Mouse (Mus musculus): Measurements from ENCODE around the gene Zfp36l2. TPM values are rescaled to one million over a fixed set of nuclear protein-coding genes. Genes with fewer than 3 reads are reported as not detected.
"Not testable (repeated sequence)": the region's sequence is repeated elsewhere in the genome, so short reads cannot be mapped to it uniquely, and the experiment has no call there.

Zfp36l2 gene
- 10 to 100 TPM; 20.8 to 22.3 TPM for total RNA-seq (2021)

DNA sequence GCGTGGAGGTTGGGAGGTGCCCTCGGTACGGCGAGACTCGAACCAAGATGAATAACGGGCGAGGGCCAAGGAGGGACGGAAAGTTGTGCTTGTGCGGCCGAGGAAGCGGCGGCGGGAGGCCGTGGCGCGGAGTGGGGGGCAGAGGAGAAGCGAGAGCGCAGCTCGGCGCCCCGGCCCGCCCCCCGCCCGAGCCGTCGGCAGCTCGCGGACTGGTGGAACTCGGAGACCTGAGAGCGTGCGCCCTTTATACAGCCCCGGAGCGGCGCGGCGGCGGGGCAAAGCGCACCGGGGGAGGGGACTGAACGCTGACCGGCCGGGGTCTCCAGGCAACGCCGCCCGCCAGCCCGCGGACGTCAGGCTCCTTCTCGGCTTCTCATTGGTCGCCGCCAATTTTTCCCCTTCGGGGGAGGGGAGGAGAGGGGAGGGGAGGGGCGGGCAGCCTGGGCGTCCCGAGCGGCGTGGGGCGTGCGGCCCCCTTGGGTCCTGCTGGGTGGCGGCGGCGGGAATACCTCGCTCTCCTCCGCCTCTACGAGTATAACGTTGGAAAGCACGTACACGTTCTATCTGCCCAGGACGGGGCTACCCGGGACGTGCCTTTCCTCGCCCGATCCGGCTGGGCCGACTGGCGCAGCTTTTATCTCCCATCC is at the start of gene Zfp36l2:
Gene Zfp36l2 (minus strand): TSS at position 221 of the 647 bp plus-strand sequence.
- peak; percentile 84 to 87 for DNase-seq

DNA sequence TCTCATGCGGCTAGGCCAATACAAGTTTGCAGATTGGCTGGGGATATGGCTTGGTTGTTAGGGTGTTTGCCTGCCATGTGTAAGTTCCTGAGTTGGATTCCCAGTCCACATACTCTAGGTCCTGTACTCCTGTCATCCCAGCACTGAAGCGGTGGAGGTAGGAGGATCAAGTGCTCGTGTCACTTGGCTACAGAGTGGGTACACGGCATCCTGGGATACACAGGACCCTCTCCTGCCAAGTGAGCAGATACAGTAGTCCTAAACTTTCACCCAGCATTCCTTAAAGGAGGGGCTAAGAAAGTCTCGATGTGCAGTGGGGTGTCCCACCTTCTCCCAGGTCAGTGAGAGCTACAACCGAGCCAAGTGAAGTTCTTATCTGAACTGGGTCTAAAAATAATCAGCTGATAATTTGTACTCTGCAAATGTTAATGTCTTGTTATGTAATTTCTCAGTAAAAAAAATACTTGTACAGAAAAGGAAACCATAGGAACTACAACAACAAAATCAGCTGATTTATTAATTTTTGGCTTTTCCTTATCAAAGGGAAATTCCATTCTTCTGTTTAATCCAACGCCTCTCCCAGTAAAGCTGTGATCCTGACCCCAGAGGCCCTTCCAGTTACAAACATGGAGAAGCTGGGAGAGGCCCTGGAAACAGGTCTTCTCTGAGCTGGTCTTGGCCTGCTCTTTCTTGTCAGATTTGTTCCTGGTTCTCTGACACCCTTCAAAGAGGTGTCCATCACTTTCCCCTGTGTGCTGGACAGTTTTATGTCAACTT is 49.2 kb upstream of the Zfp36l2 start:
- no peak for DNase-seq

DNA sequence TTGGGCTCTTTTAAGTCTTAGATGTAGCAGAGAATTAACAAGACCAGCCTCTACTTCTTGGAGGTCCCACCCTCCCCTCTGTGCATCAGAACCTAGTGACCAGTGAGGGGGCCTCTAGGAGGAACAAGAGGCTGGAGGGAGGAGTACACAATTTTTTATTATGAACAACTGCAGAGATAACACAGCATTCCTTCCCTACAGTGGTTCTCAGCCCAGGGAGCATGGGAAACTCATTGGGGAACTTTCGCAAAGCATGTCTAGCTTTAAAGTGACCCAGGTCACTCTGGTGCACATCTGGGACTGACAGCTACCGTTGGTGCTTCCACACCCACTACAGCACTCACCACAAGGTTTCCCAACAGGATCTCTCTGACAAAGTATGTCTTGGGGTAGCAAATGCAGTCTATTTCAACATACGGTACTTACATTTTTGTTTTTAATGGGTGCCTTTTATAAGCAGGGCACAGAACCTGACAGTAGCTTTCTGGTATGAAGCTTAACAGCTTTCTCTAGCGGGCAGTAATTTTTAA is 47.7 kb upstream of the Zfp36l2 start:
- DNase-seq, result no peak

DNA sequence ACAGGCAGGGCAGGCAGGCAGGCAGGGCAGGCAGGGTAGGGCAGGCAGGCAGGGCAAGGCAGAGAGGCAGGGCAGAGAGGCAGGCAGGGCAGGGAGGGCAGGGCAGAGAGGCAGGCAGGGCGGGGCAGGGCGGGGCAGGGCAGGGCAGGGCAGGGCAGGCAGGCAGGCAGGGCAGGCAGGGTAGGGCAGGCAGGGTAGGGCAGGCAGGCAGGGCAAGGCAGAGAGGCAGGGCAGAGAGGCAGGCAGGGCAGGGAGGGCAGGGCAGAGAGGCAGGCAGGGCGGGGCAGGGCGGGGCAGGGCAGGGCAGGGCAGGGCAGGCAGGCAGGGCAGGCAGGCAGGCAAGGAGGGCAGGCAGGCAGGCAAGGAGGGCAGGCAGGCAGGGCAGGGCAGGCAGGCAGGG is 47.0 kb upstream of the Zfp36l2 start:
- not testable (repeated sequence) for DNase-seq

DNA sequence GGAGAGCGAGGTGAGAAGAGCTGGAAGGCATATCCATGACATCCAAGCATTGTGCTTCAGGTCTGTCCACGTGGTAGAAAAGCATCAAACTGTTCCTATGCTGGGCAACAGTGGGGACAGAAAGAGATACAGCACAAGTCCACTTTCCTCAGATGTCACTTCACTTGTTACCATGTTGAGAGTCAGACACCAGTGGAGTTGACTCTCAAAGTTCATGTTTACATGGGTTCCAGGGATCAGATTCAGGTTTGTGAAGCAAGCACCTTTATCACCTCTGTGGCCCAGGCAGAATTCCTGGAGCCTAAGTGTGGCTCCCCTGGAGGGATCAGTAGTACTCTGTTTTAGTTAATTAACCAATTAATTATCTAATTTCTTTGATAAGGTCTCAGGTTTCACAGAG is 46.0 kb upstream of the Zfp36l2 start:
- no peak for DNase-seq

DNA sequence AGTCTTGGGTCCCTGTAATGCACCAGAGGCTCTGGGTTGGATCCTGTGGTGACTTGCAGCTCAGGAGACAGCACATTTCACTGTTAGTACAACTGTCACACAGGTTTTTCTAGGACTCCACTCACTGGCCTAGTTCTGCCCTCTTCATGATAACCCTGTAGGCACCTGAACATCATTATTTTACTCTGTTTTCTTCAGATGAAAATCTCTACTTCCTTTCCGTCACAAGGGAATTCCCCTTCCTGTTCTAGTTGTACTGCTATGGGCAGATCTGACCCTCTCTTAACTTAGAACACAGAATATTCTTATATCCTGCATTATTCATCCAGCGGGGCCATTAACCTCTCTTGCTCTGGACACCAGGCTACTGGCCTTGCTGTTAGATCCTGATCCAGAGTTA is 43.6 kb upstream of the Zfp36l2 start:
- DNase-seq, result no peak

DNA sequence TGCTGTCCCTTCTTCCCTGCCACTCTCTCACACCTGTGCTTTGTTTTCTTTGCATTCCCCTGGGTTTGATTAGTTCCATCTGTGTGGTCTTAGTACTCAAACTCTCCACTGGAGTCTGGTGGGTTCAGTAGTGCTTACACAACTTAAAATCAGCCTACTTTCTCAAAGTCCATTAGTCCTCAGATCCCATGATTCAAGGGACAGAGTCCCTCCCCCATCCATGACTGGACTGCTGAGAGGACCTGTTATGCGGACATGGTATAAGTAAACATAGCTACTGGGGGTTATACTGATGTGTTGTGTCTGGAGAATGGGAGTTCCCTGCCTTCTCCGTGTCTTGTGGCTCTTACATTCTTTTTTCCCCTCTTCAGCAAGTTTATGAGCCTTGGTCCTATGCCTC is 40.5 kb upstream of the Zfp36l2 start:
- DNase-seq, result no peak

DNA sequence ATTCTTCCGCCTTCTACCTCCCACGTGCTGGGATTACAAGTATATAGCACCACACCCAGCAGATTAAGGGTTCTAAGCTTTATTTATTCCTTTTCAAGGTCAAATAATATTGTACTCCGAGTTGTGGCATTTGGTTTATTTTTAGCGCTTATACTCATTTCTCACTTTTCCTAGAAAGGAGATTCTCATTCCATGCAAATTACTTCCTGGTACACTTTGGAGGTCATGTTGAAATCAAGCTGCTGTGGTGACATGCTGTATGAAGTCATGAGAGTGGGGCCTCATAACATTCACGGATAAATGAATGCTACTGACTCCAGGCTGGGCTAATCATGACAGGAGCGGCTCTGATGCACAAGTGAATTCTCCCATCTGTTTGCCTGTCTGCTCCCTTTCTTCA is 38.9 kb upstream of the Zfp36l2 start:
- no peak for DNase-seq

DNA sequence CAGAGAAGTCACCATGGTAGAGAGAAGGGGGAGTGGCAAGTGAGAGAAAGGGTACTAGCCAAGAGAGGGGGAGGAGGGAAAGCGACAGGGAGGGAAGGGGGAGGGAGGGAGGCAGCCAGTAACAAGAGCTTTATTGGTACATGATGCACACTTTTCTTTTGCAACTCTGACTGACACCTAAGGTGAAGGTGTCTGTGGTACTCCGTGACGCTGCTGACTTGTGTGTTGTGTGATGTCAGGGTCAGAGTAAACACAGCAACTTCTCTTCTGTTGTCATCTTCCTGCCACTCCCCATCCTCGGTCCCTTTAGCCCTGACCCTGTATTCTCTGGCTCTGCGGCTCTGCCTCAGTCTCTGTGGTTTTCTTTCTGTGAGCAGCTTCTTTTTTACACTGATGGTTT is 38.5 kb upstream of the Zfp36l2 start:
- DNase-seq, result no peak

DNA sequence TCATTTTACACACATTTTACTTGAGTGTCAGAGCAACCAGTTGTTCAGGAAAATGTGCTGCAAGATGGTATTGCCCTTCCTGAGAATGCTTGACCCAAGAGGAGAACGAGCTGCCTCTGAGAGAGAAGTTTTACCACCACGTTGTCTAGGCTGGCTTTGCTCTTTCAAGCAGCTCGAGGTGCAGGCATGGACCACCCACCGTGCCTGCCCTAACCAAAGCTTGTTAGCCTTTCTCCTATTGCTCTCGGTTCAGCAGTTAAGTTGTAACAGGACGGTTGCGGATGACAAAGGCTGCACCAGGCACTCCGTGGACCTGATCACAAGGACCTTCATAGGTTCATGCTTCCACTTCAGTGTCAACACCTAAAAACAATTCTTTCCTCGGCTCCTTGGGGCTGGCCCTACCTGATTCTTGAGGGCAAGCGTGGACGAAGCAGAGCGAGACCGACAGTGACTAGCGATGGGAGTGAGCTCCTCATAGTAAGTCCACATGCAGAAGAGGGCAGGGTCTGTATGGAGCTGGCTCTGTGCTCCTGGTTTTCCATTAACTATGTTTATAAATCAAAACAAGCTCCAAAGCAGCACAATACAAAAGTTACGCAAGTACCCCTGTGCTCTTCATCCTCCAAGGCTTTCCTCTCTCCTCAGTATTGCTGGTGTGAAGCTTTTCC is 36.6 kb upstream of the Zfp36l2 start:
- DNase-seq, result no peak

DNA sequence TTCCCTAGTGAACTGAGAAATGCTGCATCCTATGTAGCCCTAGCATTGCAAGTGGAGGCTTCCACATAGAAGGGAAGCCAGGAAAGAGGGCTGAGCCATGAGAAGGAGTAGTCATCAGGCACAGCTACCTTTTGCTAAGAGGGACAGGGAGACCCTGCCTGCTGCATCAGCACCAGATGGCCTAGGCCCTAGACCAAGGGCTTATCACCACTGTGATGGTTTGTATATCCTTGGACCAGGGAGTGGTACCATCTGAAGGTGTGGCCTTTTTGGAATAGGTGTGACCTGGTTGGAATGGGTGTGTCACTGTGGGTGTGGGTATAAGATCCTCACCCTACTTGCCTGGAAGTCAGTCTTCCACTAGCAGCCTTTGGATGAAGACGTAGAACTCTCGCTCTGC is 31.1 kb upstream of the Zfp36l2 start:
- DNase-seq, result not testable (repeated sequence)

DNA sequence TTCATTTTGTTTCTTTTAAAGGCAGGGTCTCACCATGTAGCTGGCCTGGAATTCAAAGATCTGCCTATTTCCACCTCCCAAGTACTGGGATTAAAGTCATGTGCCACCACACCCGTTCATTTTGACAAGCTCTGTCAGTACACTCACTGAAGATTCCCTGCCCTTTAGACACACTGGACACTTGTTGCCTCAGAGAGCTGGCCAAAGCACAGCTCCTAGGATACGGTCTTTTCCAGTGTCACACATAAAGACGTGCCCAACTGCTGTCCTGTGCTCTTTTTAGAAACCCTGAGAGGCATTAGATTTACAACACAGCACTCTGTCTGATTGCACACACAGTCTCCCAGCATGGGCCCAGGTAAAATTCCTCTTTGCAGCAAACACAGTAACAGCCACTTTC is 29.9 kb upstream of the Zfp36l2 start:
- no peak for DNase-seq

DNA sequence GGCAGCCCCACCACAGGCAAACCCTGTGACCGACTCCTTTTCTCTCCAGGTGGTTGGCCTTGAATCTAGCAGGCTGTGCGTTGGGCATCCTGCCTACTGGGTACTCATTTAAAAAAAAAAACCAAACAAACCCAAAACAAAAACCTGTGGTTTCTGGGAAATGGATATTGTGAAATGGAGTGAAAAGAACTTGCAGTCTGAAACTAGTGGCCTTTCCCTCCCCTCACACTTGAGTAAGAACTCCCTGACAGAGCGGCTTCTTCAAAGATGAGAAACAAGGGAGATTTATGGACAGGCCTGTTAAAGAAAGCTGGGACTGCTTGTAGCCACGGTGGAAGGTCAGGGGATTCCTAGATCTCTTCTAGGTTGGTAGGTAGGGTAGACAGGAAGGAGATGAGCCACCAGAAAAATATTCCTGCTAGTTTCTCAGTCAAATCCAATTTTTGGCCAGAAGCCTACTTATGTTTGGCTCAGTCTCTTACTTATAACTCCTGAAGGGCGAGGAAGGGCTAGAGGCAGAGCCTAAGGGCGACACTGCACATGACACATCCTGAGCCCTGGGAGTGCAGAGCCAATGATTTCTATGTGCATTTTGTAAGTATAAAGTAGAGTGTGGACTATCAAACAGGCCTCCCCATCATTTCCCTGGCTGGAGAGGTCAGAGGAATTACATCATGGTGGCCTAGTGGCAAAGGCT is 27.7 kb upstream of the Zfp36l2 start:
- no peak for DNase-seq

DNA sequence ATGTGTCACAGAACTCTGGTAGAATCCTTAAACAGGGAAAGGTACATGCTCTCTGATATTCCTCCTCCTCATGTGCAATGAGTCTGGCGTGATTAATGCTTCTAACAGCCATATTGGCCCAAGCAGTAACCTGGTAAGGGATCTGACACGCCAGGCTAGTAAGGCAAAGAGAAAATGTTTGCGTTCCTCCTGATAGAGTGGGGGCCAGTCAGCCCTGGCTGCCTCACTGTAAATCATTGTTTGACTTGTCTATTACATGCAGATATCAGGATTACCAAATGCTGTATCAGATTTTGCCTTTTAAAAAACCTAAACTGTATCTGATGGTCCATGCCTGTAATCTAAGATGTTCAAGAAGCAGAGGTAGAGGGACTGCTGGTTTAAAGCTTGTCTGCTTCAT is 25.7 kb upstream of the Zfp36l2 start:
- no peak for DNase-seq

DNA sequence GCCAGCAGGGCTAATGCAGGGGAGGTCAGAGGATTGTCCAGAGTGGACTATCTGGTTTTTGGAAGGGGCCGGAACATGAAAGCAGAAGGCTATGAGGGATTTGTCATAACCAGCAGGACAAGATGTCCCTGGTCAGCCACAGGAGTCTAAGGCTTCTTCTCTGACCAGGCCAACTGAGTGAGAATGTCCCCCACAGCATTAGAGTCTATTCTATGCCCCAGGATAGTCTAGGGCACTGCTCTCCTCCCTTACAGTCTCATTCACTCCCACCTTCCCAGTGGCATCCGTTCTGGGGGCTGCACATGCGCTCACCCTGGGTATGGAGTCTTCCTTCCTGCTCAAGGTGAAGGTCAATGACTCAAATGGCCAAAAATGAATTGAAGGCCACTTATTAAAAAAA is 19.9 kb upstream of the Zfp36l2 start:
- no peak for DNase-seq

DNA sequence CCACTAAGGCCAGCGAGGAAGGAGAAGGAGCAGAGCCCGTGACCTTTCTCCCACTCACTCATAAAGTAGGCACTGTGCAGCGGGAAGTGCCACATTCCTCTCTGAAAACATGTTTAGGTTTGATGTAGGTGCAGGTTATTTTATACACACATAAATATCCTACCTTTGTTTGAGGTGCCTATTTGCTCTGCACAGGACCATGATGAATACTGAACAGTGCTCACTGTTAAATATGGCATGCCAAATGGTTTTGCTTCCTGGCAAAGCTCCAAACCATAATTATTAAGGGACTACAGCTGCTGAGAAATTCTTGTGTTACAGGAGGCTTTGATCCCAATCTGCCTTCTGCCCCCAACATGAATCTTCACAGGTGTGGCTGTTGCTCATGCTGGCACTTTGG is 18.5 kb upstream of the Zfp36l2 start:
- DNase-seq, result no peak

DNA sequence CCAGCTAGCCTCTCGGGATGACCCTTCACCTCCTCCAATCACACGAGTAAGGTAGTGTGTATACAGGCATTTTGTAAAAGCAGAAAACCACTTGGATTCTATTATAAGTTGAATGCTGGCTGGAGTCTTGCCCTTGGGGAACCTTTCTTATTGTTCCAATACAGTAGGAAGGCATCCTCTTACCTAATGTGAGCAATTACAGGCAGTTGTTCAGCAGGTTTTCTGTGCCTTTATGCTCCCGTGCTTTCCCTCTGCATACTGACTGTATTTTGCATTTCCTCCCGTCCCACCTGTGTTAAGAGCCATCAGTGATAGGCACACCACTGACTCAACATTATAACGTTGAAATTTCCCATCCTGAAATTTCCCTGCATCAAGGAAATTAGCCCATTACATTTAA is 17.2 kb upstream of the Zfp36l2 start:
- no peak for DNase-seq

DNA sequence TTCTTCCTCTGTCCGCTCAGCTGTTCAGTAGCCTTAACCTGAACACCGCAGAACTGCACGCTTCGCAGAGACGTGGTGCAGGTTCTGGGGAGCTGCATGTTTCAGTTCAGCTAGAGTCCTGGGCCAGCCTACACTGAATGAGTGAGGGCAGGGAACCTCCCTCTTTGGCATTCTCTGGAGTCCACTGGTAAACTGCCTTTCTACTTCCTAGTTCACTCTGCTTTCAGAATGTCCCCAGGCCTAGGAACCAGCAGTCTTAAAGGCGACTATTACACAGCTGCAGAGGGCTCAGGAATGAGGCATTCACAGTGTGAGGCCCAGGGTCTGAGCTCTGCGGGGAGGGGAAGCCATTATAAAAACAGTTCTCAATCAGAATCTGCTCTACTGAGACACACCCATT is 15.6 kb upstream of the Zfp36l2 start:
- DNase-seq, result no peak

DNA sequence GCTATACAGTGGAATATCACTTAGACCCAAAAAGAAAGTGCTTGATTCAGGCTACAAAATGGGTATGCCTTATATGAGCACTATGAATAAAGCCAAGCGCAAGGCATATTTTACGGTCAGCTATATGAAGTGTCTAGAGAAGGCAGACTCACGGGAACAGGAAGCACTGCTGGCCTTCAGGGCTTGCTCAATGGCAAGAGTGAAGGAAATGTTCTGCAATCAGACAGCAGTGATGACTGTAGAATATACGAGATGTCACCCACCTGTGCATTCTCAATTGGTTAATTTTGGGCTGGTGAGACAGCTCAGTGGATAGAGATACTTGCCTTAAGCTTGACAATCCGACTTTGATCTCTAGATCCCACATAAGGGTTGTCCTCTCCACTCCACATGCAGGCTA is 13.4 kb upstream of the Zfp36l2 start:
- DNase-seq, result no peak

DNA sequence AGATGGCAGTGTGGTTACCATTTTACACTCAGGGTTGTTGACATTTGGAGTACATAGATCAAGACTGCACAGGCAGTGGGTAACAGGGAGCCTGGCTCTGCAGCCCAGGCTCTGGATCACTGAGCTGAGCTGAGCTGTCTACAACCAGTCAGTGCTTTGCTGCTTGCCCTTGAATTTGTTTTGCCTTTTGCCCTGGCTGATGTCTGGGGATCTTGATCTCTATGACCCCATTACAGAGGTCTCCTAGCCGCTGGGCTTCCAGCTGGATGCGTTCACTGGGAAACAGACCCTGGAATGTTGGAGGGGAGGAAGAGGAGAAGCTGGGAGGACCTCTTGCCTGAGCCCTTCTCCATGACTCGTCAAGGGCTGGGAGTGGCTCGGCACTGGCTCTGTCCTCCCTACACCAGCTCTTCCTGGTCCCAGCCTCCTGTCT is 10.2 kb upstream of the Zfp36l2 start:
- DNase-seq, result no peak

DNA sequence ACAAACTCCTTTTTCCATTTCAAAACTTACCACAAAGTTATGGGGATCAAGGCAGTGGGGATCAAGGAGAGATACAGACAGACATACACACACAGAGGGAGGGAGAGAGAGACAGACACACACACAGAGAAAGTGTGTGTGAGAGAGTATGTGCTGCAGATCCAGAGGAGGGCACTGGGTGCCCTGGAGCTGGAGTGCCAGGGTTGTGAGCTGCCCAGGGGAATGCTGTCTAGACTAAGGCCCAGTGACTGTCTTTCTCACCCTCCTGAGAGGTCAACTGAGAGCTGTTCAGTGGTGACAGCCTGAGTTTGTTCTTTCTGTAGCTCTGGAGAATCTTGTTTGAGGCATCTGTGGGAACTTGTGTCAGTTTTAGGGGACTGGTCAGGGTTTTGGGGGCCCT is 8.6 kb upstream of the Zfp36l2 start:
- DNase-seq, result no peak

DNA sequence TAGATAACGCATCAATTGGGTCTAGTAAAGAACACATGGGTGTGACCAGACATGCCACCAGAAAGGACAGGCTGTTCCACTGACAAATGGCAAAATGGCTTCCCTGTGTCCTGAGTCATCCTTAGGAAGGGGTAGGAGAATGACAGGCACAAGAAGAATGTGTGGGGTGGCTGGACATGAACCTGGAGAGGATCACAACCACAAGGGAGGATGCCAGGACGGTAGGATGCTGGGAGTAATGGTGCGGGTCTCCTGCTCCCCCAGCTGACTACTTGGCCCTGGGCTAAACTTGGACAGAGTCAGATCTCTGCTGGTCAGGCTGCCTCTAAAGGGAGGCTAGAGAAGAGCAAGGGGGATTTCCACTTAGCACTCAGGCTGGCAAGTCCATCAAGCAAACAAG is 8.1 kb upstream of the Zfp36l2 start:
- DNase-seq, result no peak

DNA sequence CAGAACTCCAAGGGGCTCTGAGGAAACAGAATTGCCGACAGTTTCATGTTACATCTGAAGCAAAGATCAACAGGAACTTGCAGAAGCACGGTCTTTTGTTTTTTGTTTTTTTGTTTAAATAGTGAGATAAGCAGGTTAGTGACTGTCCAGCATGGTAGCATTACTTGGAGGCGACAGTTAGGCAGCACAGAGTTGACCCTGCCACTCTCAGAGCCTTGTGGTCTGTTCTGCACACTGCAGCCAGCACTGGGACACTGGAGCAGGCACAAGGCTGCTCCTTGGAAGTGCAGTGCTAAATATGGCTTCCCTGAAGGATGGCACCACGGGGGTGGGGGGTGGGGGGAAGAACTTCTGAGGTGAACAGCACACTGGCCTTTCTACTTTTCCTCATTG is 7.3 kb upstream of the Zfp36l2 start:
- DNase-seq, result no peak
